Mouse (Mus musculus): ENCODE data around the gene Snrk.

DNA sequence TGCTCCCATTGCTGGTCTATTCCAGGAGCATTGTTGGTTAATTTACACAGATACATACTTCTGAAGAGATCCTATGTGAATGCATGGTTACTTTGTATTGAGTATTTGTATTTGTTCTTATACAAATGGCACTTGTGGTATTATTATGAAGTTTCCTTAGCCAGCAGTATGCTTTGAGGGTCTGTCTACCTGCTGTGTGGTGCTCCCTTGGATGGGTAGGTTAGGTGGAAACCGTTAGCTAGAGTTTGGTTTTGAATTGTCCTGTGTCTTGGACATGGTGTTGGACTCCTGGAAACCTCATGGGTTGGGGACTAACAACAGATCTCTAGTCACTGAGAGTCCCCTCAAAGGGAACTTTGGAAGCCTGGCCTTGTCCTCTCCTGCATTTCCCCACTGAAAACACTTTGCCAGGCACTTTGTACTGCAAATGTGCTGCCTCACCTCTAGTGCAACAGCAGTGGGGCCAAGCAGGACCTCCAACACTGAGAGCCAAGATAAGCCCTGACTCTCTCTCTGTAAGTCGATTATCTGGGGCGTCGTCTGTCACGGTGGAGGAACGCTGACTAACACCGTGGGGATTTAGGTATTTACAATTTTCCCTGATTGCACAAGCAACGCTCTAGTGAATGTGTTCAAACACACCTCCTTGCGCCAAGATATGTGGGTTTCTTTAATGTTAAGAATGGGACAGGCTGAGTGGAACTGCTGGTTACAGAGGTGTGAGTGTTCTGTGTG lies 13.3 kb upstream of the Snrk start:
- TF ChIP-seq CTCF (IDR thresholded peaks at IDR 0.05; ENCODE audit: borderline replicate concordance, insufficient read depth, low read depth, low read length): no peak
- no peak for TF ChIP-seq POLR2A (IDR thresholded peaks at IDR 0.05; ENCODE audit: borderline replicate concordance, insufficient read depth, low read length)

All from cerebellum, adult 2 months (tissue).